Mouse (Mus musculus): ENCODE measurements around the gene Rprd1b.

GRCm38 (mm10) chr2:158037571-158037970, 9.3 kb downstream of the Rprd1b start:
- TF ChIP-seq CTCF (IDR thresholded peaks at IDR 0.05; ENCODE audit: low read depth), result no peak
- TF ChIP-seq EP300 (IDR thresholded peaks at IDR 0.05; ENCODE audit: low read depth), result no peak

All from liver, embryonic 14.5 days (tissue).